Mouse (Mus musculus) ovary, adult 2 months (tissue): ENCODE results near the gene Gm2974. TPM values are rescaled to one million over a fixed set of nuclear protein-coding genes. Genes with fewer than 3 reads are reported as not detected.

Experiments used
- polyA plus RNA-seq: library from polyadenylated mRNA; depleted of rRNA; stranded (reverse); fragments of >200 nt; gene quantifications from 2 replicates; pipeline ENCODE4 v1.2.3, GENCODE M21; 2012; rRNA removed

Gene Gm2974
- polyA plus RNA-seq, result not detected in 2 replicates

DNA sequence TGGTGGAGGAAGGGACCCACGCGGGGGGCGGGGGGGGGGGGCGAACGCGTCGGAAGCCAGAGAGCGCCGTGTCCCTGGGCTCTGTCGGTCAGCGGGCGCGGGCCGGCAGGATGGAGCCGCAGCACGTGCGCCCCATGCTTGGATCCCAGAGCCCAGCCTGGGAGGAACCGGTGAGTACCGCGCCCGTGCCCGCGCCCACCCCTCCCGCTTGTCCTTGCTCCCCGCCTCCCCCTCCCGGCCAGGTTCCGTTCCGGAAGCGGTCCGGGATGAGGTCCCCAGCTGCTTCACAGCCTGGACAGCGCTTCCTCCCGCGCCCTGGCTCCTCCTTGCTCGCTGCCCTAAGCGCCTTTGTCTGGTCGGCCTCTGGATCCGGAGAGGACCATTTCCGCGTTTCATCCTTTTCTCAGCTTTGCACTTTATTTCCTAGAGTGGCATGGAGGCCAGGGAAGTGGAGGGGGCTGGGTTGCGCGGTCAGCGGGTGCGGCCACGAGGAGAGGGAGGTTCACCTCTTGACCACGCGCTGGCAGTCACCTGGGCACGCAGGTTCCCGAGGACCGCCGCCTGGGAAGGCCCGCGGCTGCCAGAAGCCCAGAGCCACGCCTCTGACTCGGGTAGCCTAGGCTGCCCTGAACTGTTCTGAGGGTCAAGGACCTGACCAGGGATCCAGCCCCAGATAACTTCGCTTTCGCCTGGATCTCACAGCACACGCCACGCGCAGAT lies at the start of gene Gm2974:
Gene Gm2974, plus strand, starts transcription at position 86 of the 720 bp plus-strand sequence.

DNA sequence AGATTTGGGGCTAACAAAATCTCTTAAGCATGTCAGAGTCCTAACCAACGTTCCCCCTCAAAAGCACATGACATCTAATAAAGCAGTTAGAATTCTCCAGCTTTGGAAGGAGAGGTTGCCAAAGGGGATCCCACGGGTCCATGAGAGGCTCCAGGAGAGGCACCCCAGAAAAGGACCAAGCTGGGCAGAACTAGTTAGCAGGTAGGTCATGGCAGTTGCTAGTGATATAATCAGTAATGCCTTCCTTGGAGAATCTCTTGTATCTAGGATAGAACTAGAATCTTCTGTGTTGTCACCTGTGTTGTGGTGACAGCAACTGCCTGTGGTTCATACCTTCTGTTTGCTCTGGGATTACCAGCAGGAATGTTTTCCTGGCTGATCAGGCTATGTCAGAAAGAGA lies 17.6 kb upstream of the Gm2974 start, which contains the start of gene Gm3127:
Gene Gm3127, plus strand, starts transcription at position 301 of the 400 bp plus-strand sequence.

DNA sequence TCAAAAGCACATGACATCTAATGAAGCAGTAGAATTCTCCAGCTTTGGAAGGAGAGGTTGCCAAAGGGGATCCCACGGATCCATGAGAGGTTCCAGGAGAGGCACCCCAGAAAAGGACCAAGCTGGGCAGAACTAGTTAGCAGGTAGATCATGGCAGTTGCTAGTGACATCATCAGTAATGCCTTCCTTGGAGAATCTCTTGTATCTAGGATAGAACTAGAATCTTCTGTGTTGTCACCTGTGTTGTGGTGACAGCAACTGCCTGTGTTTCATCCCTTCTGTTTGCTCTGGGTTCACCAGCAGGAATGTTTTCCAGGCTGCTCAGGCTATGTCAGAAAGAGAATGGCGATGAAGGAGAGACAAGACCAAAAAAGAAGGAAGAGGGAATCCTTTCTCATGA lies 67.0 kb downstream of the Gm2974 start, which contains the start of gene Gm3138:
Gene Gm3138, plus strand, starts transcription at position 301 of the 400 bp plus-strand sequence.

Other genes starting within 250 kb of the Gm2974 start
- gene Gm3095, start 219.0 kb upstream of the Gm2974 start, polyA plus RNA-seq, result 0.21 TPM in 1 of 2 replicates, not detected in the other
- not detected in 2 replicates for gene Gm3099, start 184.2 kb upstream of the Gm2974 start, polyA plus RNA-seq
- 0.12 TPM in 1 of 2 replicates, not detected in the other for gene Gm5796, start 158.6 kb upstream of the Gm2974 start, polyA plus RNA-seq
- not detected in 2 replicates for gene Gm3115, start 98.5 kb upstream of the Gm2974 start, polyA plus RNA-seq
- gene Gm8108, start 72.0 kb upstream of the Gm2974 start, polyA plus RNA-seq, result not detected in 2 replicates
- not detected in 2 replicates for gene Gm3127, start 17.5 kb upstream of the Gm2974 start, polyA plus RNA-seq
- gene Gm3138, start 67.1 kb downstream of the Gm2974 start, polyA plus RNA-seq, result not detected in 2 replicates
- not detected in 2 replicates for gene Gm3149, start 134.7 kb downstream of the Gm2974 start, polyA plus RNA-seq
- not detected in 2 replicates for gene 2610042L04Rik, start 152.2 kb downstream of the Gm2974 start, polyA plus RNA-seq
- gene Gm3159, start 214.9 kb downstream of the Gm2974 start, polyA plus RNA-seq, result not detected in 2 replicates
- 0.08 TPM in 1 of 2 replicates, not detected in the other for gene Gm3164, start 232.9 kb downstream of the Gm2974 start, polyA plus RNA-seq
- gene Gm3173, start 248.4 kb downstream of the Gm2974 start, polyA plus RNA-seq, result not detected in 2 replicates